Mouse (Mus musculus): ENCODE measurements at regions not wholly inside any gene's neighbourhood (a gene's known extent, or its start where the extent isn't known, plus 50 kb on each side); places are given as distances from the start of the nearest gene placed in this dataset.

DNA sequence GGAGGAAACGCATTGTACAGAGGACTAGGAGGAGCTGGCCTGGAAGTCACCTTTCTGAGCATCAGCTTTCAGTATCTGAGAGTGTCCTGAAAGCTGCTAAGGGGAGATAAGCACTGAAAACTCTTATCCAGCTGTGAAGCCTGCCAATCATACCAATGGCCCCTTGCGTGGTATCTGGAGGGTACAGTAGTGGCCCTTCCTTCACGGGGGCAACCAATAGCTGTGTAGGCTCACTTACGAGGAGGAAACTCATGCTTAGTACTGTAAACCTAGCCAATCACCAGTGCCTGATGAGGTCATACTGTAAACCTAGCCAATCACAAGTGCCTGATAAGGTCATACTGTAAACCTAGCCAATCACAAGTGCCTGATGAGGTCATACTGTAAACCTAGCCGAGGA, 231.7 kb upstream of the Fam241a start:
- H3K4me3 ChIP-seq (ENCODE audit: low read depth, low read length): no peak overlapping the region
- H3K27me3 ChIP-seq (ENCODE audit: control insufficient read depth, insufficient read depth, low read depth, low read length): no peaks in the 10 kb centered on the region
- 92% methylated on average over 5 of the region's 5 CpGs for WGBS
- no peaks in the 10 kb centered on the region for H3K36me3 ChIP-seq (ENCODE audit: control insufficient read depth, insufficient read depth, low read length)
- no peaks in the 10 kb centered on the region for H3K4me1 ChIP-seq (ENCODE audit: control insufficient read depth, insufficient read depth, low read length)
- H3K27ac ChIP-seq (ENCODE audit: low read length): no peak overlapping the region
- no peaks in the 10 kb centered on the region for H3K9me3 ChIP-seq (replicated peaks; ENCODE audit: control insufficient read depth, low read length, poor library complexity, severe bottlenecking)
- ATAC-seq: no peak
- no peak overlapping the region for H3K9ac ChIP-seq (ENCODE audit: low read depth, low read length)
- no peak overlapping the region for H3K4me2 ChIP-seq (ENCODE audit: low read length)

GRCm38 (mm10) chr3:128126664-128127063, 230.5 kb upstream of the Fam241a start:
- 64% methylated on average over 3 of the region's 3 CpGs for WGBS
- H3K4me2 ChIP-seq (ENCODE audit: low read length): no peak overlapping the region
- no peak for ATAC-seq
- H3K36me3 ChIP-seq (ENCODE audit: control insufficient read depth, insufficient read depth, low read length): no peaks in the 10 kb centered on the region
- H3K9me3 ChIP-seq (replicated peaks; ENCODE audit: control insufficient read depth, low read length, poor library complexity, severe bottlenecking): no peaks in the 10 kb centered on the region
- H3K27me3 ChIP-seq (ENCODE audit: control insufficient read depth, insufficient read depth, low read depth, low read length): no peaks in the 10 kb centered on the region
- no peaks in the 10 kb centered on the region for H3K4me1 ChIP-seq (ENCODE audit: control insufficient read depth, insufficient read depth, low read length)
- H3K27ac ChIP-seq (ENCODE audit: low read length): no peak overlapping the region
- H3K4me3 ChIP-seq (ENCODE audit: low read depth, low read length): no peak overlapping the region
- H3K9ac ChIP-seq (ENCODE audit: low read depth, low read length): no peak overlapping the region

- no peak overlapping the region for H3K9ac ChIP-seq (ENCODE audit: low read depth, low read length)
- H3K36me3 ChIP-seq (ENCODE audit: control insufficient read depth, insufficient read depth, low read length): no peaks in the 10 kb centered on the region
- no peaks in the 10 kb centered on the region for H3K27me3 ChIP-seq (ENCODE audit: control insufficient read depth, insufficient read depth, low read depth, low read length)
- H3K4me2 ChIP-seq (ENCODE audit: low read length): no peak overlapping the region
- 41% methylated on average over 6 of the region's 6 CpGs for WGBS
- H3K27ac ChIP-seq (ENCODE audit: low read length): no peak overlapping the region
- no peak for ATAC-seq
- H3K4me3 ChIP-seq (ENCODE audit: low read depth, low read length): no peak overlapping the region
- no peaks in the 10 kb centered on the region for H3K4me1 ChIP-seq (ENCODE audit: control insufficient read depth, insufficient read depth, low read length)
- no peaks in the 10 kb centered on the region for H3K9me3 ChIP-seq (replicated peaks; ENCODE audit: control insufficient read depth, low read length, poor library complexity, severe bottlenecking)
Measured at GRCm38 (mm10) chr3:128122111-128122510, 226.0 kb upstream of the Fam241a start.

DNA sequence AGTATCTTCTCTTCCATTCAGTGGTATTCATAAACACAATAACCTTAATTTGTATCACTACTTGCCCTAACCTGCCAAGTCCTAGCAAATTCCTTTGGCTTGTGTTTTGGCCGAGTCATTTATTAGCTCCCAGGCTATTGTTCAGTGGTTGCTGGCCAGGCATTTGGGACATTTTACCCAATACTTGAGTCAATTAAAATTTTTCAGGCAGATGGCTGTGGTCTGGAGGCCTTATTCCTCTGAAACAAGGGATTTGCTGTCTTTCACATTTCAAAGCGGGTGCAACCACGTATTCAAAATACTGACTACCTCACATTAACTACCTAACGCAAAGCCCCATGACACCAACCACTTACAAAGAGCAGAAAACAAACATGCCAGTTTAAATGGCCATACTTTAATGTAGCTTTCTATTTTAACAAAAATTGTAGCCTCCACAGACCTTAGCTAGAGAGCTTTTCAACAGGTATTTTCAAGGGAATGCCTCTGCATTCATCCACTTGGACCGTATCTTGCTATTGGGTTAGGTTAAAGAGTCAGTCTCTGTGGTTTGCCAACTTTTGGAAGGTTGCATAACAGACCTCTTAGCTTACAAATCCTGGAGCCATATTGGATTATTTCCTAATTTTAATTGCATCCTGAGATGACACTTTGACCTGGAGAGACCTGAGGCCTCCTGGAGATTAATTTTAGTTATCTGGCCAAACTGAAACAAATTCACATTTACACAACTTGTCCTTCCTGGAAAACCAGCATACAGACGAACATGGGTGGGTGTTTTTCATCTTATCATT, 224.7 kb upstream of the Fam241a start:
- 82% methylated on average over 6 of the region's 6 CpGs for WGBS
- H3K27me3 ChIP-seq (ENCODE audit: control insufficient read depth, insufficient read depth, low read depth, low read length): no peaks in the 10 kb centered on the region
- H3K9me3 ChIP-seq (replicated peaks; ENCODE audit: control insufficient read depth, low read length, poor library complexity, severe bottlenecking): no peaks in the 10 kb centered on the region
- H3K9ac ChIP-seq (ENCODE audit: low read depth, low read length): no peak overlapping the region
- H3K4me1 ChIP-seq (ENCODE audit: control insufficient read depth, insufficient read depth, low read length): no peaks in the 10 kb centered on the region
- ATAC-seq: no peak
- H3K4me2 ChIP-seq (ENCODE audit: low read length): no peak overlapping the region
- no peak overlapping the region for H3K4me3 ChIP-seq (ENCODE audit: low read depth, low read length)
- no peaks in the 10 kb centered on the region for H3K36me3 ChIP-seq (ENCODE audit: control insufficient read depth, insufficient read depth, low read length)
- no peak overlapping the region for H3K27ac ChIP-seq (ENCODE audit: low read length)

DNA sequence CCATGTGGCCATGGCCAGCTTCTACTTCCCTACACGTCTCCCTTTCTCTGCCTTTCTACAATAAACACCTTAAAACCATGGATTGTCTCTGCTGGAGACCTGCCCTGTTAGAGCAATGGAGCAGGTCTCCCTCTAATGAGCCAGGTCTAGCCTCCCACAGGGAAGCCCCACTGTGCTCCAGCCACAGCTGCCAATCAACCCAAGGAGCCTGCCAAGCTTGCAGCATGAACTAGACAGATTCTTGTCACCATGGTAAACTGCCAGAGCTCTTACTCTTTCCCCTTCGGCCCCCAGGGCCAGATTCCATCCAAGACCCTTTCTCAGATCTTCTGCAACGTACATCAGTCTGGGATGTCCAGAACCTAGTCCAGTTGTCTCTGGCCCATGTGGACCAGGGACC, 217.1 kb upstream of the Fam241a start:
- no peak overlapping the region for H3K27ac ChIP-seq (ENCODE audit: low read length)
- H3K9ac ChIP-seq (ENCODE audit: low read depth, low read length): no peak overlapping the region
- no peaks in the 10 kb centered on the region for H3K4me1 ChIP-seq (ENCODE audit: control insufficient read depth, insufficient read depth, low read length)
- H3K4me2 ChIP-seq (ENCODE audit: low read length): no peak overlapping the region
- H3K27me3 ChIP-seq (ENCODE audit: control insufficient read depth, insufficient read depth, low read depth, low read length): no peaks in the 10 kb centered on the region
- 39% methylated on average over 3 of the region's 3 CpGs for WGBS
- ATAC-seq: no peak
- H3K4me3 ChIP-seq (ENCODE audit: low read depth, low read length): no peak overlapping the region
- no peaks in the 10 kb centered on the region for H3K9me3 ChIP-seq (replicated peaks; ENCODE audit: control insufficient read depth, low read length, poor library complexity, severe bottlenecking)
- no peaks in the 10 kb centered on the region for H3K36me3 ChIP-seq (ENCODE audit: control insufficient read depth, insufficient read depth, low read length)

DNA sequence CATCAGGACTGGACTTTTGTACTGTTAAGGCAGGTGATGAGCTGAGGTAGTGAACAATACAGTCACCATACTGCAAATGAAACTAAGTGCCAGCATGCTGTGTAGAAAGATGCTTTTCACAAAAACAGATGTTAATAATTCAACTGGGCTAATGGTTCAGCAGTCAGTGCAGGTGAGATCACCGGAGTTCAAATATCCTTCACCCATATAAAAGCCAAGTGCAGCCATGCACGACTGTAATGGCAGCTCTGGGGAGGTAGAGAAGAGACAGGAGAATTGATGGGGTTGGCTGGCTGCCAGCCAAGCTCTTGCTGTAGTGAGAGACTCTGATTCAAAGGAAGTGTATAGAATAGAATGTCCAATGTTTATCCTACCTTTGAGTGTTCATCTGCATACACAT, 214.3 kb upstream of the Fam241a start:
- Histone ChIP-seq H3K27ac (ENCODE audit: low read length) (no peak overlapping the region), H3K4me3 (ENCODE audit: low read depth, low read length) (no peak overlapping the region), H3K27me3 (ENCODE audit: control insufficient read depth, insufficient read depth, low read depth, low read length) (no peaks in the 10 kb centered on the region), H3K9ac (ENCODE audit: low read depth, low read length) (no peak overlapping the region), H3K9me3 (replicated peaks; ENCODE audit: control insufficient read depth, low read length, poor library complexity, severe bottlenecking) (no peaks in the 10 kb centered on the region), H3K4me2 (ENCODE audit: low read length) (no peak overlapping the region), H3K36me3 (ENCODE audit: control insufficient read depth, insufficient read depth, low read length) (no peaks in the 10 kb centered on the region), H3K4me1 (ENCODE audit: control insufficient read depth, insufficient read depth, low read length) (no peaks in the 10 kb centered on the region)
- no peak for ATAC-seq
- 82% methylated on average over 2 of the region's 2 CpGs for WGBS

DNA sequence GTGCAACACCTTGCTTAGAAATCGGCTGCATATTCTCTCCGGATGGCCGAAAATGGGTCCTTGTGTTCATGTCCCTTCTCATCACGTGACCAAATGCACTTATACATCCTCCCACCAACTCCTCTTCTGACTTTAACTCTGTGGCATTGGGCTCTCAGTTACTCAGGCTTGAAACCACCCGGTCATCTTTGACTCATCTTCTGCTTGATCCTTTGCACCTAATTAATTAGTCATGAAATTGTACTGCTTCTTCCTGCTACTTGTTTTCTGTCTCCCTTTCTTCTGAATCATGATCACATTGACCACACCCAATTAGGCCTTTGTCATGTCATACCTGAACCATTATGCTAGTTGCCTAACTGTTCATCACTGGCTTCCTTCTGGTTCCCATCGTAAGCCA, 208.4 kb upstream of the Fam241a start:
- no peak for ATAC-seq
- Histone ChIP-seq H3K27me3 (ENCODE audit: control insufficient read depth, insufficient read depth, low read depth, low read length) (no peaks in the 10 kb centered on the region), H3K4me3 (ENCODE audit: low read depth, low read length) (no peak overlapping the region), H3K9me3 (replicated peaks; ENCODE audit: control insufficient read depth, low read length, poor library complexity, severe bottlenecking) (no peaks in the 10 kb centered on the region), H3K4me1 (ENCODE audit: control insufficient read depth, insufficient read depth, low read length) (no peaks in the 10 kb centered on the region), H3K36me3 (ENCODE audit: control insufficient read depth, insufficient read depth, low read length) (no peaks in the 10 kb centered on the region), H3K4me2 (ENCODE audit: low read length) (no peak overlapping the region), H3K9ac (ENCODE audit: low read depth, low read length) (no peak overlapping the region), H3K27ac (ENCODE audit: low read length) (no peak overlapping the region)
- 91% methylated on average over 6 of the region's 6 CpGs for WGBS

GRCm38 (mm10) chr3:128093046-128093445, 196.9 kb upstream of the Fam241a start:
- H3K4me2 ChIP-seq (ENCODE audit: low read length): no peak overlapping the region
- H3K27me3 ChIP-seq (ENCODE audit: control insufficient read depth, insufficient read depth, low read depth, low read length): no peaks in the 10 kb centered on the region
- H3K9ac ChIP-seq (ENCODE audit: low read depth, low read length): no peak overlapping the region
- 0 out of 2 replicates have a peak, but pooled peaks have one; percentile 14 for ATAC-seq
- H3K4me3 ChIP-seq (ENCODE audit: low read depth, low read length): no peak overlapping the region
- H3K9me3 ChIP-seq (replicated peaks; ENCODE audit: control insufficient read depth, low read length, poor library complexity, severe bottlenecking): no peaks in the 10 kb centered on the region
- no peaks in the 10 kb centered on the region for H3K36me3 ChIP-seq (ENCODE audit: control insufficient read depth, insufficient read depth, low read length)
- no peak overlapping the region for H3K27ac ChIP-seq (ENCODE audit: low read length)
- no peaks in the 10 kb centered on the region for H3K4me1 ChIP-seq (ENCODE audit: control insufficient read depth, insufficient read depth, low read length)

- Histone ChIP-seq H3K36me3 (ENCODE audit: control insufficient read depth, insufficient read depth, low read length) (no peaks in the 10 kb centered on the region), H3K9me3 (replicated peaks; ENCODE audit: control insufficient read depth, low read length, poor library complexity, severe bottlenecking) (no peaks in the 10 kb centered on the region), H3K9ac (ENCODE audit: low read depth, low read length) (no peak overlapping the region), H3K4me1 (ENCODE audit: control insufficient read depth, insufficient read depth, low read length) (no peaks in the 10 kb centered on the region), H3K4me2 (ENCODE audit: low read length) (no peak overlapping the region), H3K27me3 (ENCODE audit: control insufficient read depth, insufficient read depth, low read depth, low read length) (no peaks in the 10 kb centered on the region), H3K4me3 (ENCODE audit: low read depth, low read length) (no peak overlapping the region), H3K27ac (ENCODE audit: low read length) (no peak overlapping the region)
- 43% methylated on average over 4 of the region's 4 CpGs for WGBS
- peak; percentile 93 for ATAC-seq
Measured at GRCm38 (mm10) chr3:128088207-128088606, 192.1 kb upstream of the Fam241a start.

Measured in midbrain, embryonic 16.5 days (tissue).